Mouse (Mus musculus): ENCODE data around the gene Scn4a.
A peak's percentile ranks its signal among the peaks of the same experiment; 100 is the strongest.

The Scn4a gene

GRCm38 (mm10) chr11:106271794-106272643, 81.1 kb downstream of the Scn4a start:
- DNase-seq, result peak in 1 of 2 experiments; percentile 73

- peak; percentile 51 to 56 for DNase-seq
These were observed 81.8 kb downstream of the Scn4a start for GRCm38 (mm10) chr11:106271131-106271793.

DNA sequence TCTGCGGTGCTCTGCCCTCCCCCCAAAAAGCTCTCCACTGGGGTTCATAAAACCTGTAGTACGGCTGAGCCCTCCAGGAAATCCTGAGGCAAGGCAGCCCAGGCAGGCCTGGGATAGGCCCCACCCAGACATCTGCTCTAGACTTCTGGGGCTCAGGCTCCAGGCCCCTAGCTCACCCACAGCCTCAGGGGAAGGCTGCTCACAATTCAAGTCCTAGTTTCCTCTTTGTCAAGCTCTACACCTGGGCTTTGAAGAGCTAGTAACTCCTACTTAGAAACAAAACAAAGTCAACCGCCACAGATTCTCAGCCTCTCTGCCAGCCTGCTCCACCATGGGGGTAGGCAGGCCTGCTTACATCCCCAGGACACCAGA, 84.0 kb downstream of the Scn4a start:
- DNase-seq, result peak; percentile 65 to 70

Measured in cerebellum, postnatal 10 days (tissue).